Mouse (Mus musculus): Measurements from ENCODE around the gene Rnf121. TPM values are rescaled to one million over a fixed set of nuclear protein-coding genes. Genes with fewer than 3 reads are reported as not detected.

Gene Rnf121
- 29.3 and 31.0 TPM in 2 replicates for polyA plus RNA-seq (2016; fragmentation: Nextera tagmentation; extraction: Ambion mirVana)

DNA sequence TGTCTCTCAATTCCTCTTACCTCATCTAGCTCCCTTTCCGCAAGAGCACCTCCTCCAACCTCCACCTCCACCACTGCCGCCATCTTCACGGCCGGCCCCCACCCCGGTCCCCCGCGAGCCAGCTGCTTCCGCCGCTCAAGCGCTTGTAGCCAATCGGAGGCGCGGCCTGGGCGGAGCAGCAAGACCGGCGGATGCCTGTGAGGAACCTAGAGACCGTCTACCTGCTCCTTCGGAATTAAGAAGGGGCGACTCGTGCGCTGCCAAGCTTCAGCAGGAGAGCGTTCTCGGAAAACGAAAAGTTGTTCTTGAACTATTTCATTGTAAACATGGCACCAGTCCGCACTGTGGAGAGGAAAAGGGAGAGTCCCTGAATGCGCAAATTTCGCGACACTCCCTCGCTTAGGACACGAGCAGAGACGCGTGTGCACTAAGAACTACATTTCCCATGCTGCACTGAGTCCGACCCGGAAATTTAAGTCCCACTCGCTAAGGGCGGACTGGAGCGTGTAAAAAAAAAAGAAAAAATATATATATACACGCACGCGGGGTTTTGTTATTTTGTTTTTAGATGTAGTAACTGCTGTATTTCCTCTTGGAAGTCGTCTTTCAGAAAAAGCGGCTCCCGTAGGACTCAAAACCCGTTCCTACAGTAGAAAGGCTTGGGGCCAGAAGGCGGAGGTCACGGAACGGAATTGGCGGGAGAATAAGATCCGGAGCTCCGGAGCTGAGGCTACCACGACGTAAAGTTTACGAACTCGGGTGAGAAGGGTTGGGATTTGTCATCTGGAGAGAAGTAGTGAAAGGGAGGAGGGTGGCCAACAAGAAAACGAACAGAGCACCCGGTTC, at the start of gene Rnf121, which contains the start of the genes Xndc1 and Xntrpc:
Rnf121 (minus strand) TSS at position 424 of the 846 bp plus-strand sequence.
Xndc1 (plus strand) TSS at position 466 of the 846 bp plus-strand sequence.
Xntrpc (plus strand) TSS at position 668 of the 846 bp plus-strand sequence.
- under 1% methylated on average over 56 of the region's 56 CpGs for WGBS
- peak within 1 kb of the TSS; percentile 83 for H3K4me3 ChIP-seq

GRCm38 (mm10) chr7:102113151-102113729, 48.0 kb upstream of the Rnf121 start:
- Histone ChIP-seq H3K27ac (no peak overlapping the region), H3K9me3 (replicated peaks) (no peaks in the 10 kb centered on the region), H3K4me3 (no peak overlapping the region), H3K4me1 (no peaks in the 10 kb centered on the region), H3K36me3 (peaks cover 3% of the 10 kb centered on the region), H3K27me3 (ENCODE audit: low read depth, poor library complexity, severe bottlenecking) (0 out of 2 replicates have a peak, but pooled peaks cover 3% of the 10 kb centered on the region)
- no peak for DNase-seq (ENCODE audit: low spot score)
- WGBS: 80% methylated on average over 45 of the region's 45 CpGs

More for the DNA sequence above, at the start of gene Rnf121, which contains the start of the genes Xndc1 and Xntrpc:
- Histone ChIP-seq H3K9me3 (replicated peaks) (no peaks in the 10 kb centered on the region), H3K27me3 (ENCODE audit: low read depth, poor library complexity, severe bottlenecking) (no peaks in the 10 kb centered on the region), H3K27ac (peak within 1 kb of the TSS; percentile 90), H3K4me1 (peaks cover 16% of the 10 kb centered on the region), H3K36me3 (peaks cover 40% of the 10 kb centered on the region)
- DNase-seq (ENCODE audit: low spot score): peak; percentile 96

- 93% methylated on average over 4 of the region's 4 CpGs for WGBS
- peaks cover 12% of the 10 kb centered on the region for H3K4me1 ChIP-seq
- H3K27me3 ChIP-seq (ENCODE audit: low read depth, poor library complexity, severe bottlenecking): 0 out of 2 replicates have a peak, but pooled peaks cover 21% of the 10 kb centered on the region
- DNase-seq (ENCODE audit: low spot score): no peak
- no peak overlapping the region for H3K4me3 ChIP-seq
- no peaks in the 10 kb centered on the region for H3K9me3 ChIP-seq (replicated peaks)
- H3K27ac ChIP-seq: no peak overlapping the region
- H3K36me3 ChIP-seq: no peaks in the 10 kb centered on the region
Observed at GRCm38 (mm10) chr7:102109746-102110145, 44.5 kb upstream of the Rnf121 start.

DNA sequence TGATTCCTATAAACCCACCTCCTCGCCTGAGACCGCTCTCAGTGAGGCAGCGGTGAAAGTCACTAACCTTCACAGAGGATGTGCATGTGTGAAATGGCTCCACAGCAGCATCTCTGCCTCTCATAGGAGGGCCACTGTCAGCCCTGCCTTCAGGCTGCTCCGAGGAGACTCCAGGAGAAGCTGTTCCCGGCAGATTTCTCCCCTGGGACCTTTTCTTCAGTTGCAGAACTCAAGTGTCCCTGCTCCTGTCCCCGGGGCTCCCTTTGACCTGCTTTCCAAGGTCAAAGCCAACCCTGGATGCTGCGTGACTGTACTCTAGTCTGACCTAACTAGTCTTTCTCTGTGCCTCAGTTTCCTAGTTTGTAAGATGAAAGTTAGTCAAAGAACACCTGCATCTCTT, 43.9 kb upstream of the Rnf121 start, which contains the start of gene Art5:
Art5 (minus strand) TSS at position 319 of the 400 bp plus-strand sequence.
- DNase-seq (ENCODE audit: low spot score): no peak
- no peak within 1 kb of the TSS for H3K4me3 ChIP-seq
- peaks cover 12% of the 10 kb centered on the region for H3K4me1 ChIP-seq
- no peak within 1 kb of the TSS for H3K27ac ChIP-seq
- 82% methylated on average over 7 of the region's 7 CpGs for WGBS
- H3K36me3 ChIP-seq: no peaks in the 10 kb centered on the region
- H3K9me3 ChIP-seq (replicated peaks): no peaks in the 10 kb centered on the region
- H3K27me3 ChIP-seq (ENCODE audit: low read depth, poor library complexity, severe bottlenecking): 0 out of 2 replicates have a peak, but pooled peaks cover 21% of the 10 kb centered on the region

DNA sequence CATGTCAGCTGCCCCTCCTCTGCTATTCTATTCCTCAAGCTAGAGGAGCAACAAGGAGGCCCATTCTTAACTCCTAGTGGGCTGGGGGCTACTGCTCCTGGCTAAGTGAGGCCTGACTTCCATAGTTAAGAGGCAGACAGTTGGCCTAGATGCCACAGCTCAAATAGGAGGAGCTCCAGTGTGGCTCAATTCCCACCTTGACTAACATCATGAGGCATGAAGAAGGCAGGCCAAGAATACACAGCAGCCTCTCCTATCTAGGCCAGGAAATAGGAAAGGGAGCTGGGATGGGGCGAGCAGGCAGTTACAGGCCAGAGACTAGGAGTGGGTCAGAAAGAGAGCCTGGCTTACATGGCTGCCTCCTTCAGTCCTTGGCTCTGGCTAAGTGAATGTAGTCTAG, 42.9 kb upstream of the Rnf121 start:
- no peaks in the 10 kb centered on the region for H3K9me3 ChIP-seq (replicated peaks)
- no peak overlapping the region for H3K4me3 ChIP-seq
- H3K27ac ChIP-seq: no peak overlapping the region
- H3K4me1 ChIP-seq: peaks cover 12% of the 10 kb centered on the region
- no peak for DNase-seq (ENCODE audit: low spot score)
- H3K27me3 ChIP-seq (ENCODE audit: low read depth, poor library complexity, severe bottlenecking): 0 out of 2 replicates have a peak, but pooled peaks cover 21% of the 10 kb centered on the region
- WGBS: 87% methylated on average over 1 of the region's 1 CpGs
- no peaks in the 10 kb centered on the region for H3K36me3 ChIP-seq

DNA sequence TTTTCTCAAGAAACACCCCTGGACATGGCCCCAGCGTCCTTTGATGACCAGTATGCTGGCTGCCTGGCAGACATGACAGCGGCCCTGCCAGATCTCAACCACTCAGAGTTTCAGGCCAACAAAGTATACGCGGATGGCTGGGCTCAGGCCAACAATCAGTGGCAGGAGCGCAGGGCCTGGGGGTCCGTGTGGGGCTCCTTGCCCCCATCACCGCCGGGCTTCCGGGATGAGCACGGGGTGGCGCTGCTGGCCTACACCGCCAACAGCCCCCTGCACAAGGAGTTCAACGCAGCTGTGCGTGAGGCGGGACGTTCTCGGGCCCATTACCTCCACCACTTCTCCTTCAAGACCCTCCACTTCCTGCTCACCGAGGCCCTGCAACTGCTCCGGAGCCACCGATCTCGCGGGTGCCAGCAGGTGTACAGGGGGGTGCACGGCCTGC, 41.5 kb upstream of the Rnf121 start:
- Histone ChIP-seq H3K27ac (peak overlapping the region; percentile 78), H3K4me3 (peak overlapping the region; percentile 49), H3K36me3 (no peaks in the 10 kb centered on the region), H3K9me3 (replicated peaks) (no peaks in the 10 kb centered on the region), H3K27me3 (ENCODE audit: low read depth, poor library complexity, severe bottlenecking) (0 out of 2 replicates have a peak, but pooled peaks cover 21% of the 10 kb centered on the region), H3K4me1 (peaks cover 26% of the 10 kb centered on the region)
- 14% methylated on average over 23 of the region's 23 CpGs for WGBS
- peak; percentile 58 for DNase-seq (ENCODE audit: low spot score)

GRCm38 (mm10) chr7:102104126-102104525, 38.9 kb upstream of the Rnf121 start:
- 0 out of 2 replicates have a peak, but pooled peaks cover 21% of the 10 kb centered on the region for H3K27me3 ChIP-seq (ENCODE audit: low read depth, poor library complexity, severe bottlenecking)
- H3K27ac ChIP-seq: no peak overlapping the region
- no peaks in the 10 kb centered on the region for H3K36me3 ChIP-seq
- H3K4me1 ChIP-seq: peaks cover 49% of the 10 kb centered on the region
- H3K9me3 ChIP-seq (replicated peaks): no peaks in the 10 kb centered on the region
- no peak overlapping the region for H3K4me3 ChIP-seq
- DNase-seq (ENCODE audit: low spot score): no peak
- WGBS: 85% methylated on average over 5 of the region's 5 CpGs

DNA sequence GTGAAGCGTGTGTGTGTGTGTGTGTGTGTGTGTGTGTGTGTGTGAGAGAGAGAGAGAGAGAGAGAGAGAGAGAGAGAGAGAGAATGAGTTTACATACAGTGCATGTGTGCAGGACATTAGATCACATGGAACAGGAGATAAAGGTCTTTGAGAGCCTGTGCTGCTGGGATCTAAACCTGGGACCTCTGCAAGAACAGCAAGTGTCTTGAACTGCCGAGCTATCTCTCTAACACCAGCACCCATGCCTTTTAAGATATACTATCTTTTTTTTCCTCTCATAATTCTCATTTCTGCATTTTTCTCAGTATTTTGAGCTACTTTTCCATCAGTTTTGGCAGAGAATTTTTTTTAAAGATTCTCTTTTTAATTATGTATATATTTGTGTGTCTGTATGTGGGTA, 38.3 kb upstream of the Rnf121 start:
- 0 out of 2 replicates have a peak, but pooled peaks cover 21% of the 10 kb centered on the region for H3K27me3 ChIP-seq (ENCODE audit: low read depth, poor library complexity, severe bottlenecking)
- H3K9me3 ChIP-seq (replicated peaks): no peaks in the 10 kb centered on the region
- no peak for DNase-seq (ENCODE audit: low spot score)
- WGBS: 90% methylated on average over 2 of the region's 2 CpGs
- peaks cover 55% of the 10 kb centered on the region for H3K4me1 ChIP-seq
- no peaks in the 10 kb centered on the region for H3K36me3 ChIP-seq
- no peak overlapping the region for H3K4me3 ChIP-seq
- no peak overlapping the region for H3K27ac ChIP-seq

DNA sequence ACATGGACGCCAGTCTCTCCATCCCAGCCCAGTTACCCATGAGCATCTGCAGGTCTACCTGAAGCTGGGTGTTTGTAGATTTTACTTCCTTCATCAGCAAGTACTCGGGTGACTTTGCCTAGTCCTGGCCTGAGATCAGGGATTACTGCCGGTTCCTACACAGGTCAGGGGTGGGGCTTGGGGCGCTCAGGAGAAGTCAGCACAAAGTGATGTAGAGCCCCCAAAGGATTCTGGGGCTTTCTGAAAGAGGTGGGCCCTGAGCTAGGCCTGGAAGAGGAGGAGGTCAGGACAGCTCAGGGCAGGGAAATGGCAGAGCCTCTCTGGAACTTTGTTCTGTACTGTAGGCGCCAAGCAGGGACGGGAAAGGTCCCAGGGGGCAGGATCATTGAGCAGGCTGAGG, 37.4 kb upstream of the Rnf121 start:
- no peaks in the 10 kb centered on the region for H3K36me3 ChIP-seq
- H3K4me1 ChIP-seq: peaks cover 55% of the 10 kb centered on the region
- H3K27me3 ChIP-seq (ENCODE audit: low read depth, poor library complexity, severe bottlenecking): 0 out of 2 replicates have a peak, but pooled peaks cover 16% of the 10 kb centered on the region
- H3K9me3 ChIP-seq (replicated peaks): no peaks in the 10 kb centered on the region
- 48% methylated on average over 6 of the region's 6 CpGs for WGBS
- peak overlapping the region; percentile 22; the same call in 1 of the 2 replicates for H3K27ac ChIP-seq
- H3K4me3 ChIP-seq: no peak overlapping the region
- DNase-seq (ENCODE audit: low spot score): no peak

GRCm38 (mm10) chr7:102102241-102102640, 37.0 kb upstream of the Rnf121 start:
- Histone ChIP-seq H3K4me1 (peaks cover 53% of the 10 kb centered on the region), H3K27ac (no peak overlapping the region), H3K4me3 (no peak overlapping the region), H3K36me3 (peaks cover under 1% of the 10 kb centered on the region; the same call in 1 of the 2 replicates), H3K9me3 (replicated peaks) (no peaks in the 10 kb centered on the region), H3K27me3 (ENCODE audit: low read depth, poor library complexity, severe bottlenecking) (0 out of 2 replicates have a peak, but pooled peaks cover 13% of the 10 kb centered on the region)
- DNase-seq (ENCODE audit: low spot score): no peak
- 31% methylated on average over 8 of the region's 8 CpGs for WGBS

GRCm38 (mm10) chr7:102101487-102101886, 36.2 kb upstream of the Rnf121 start, which contains the start of gene Art1:
Gene Art1, plus strand, starts transcription at chr7:102101743.
- H3K4me3 ChIP-seq: peak within 1 kb of the TSS; percentile 52
- peaks cover 45% of the 10 kb centered on the region for H3K4me1 ChIP-seq
- H3K36me3 ChIP-seq: peaks cover 5% of the 10 kb centered on the region; the same call in 1 of the 2 replicates
- 0 out of 2 replicates have a peak, but pooled peaks cover 6% of the 10 kb centered on the region for H3K27me3 ChIP-seq (ENCODE audit: low read depth, poor library complexity, severe bottlenecking)
- 40% methylated on average over 5 of the region's 5 CpGs for WGBS
- peak within 1 kb of the TSS; percentile 84 for H3K27ac ChIP-seq
- no peak for DNase-seq (ENCODE audit: low spot score)
- no peaks in the 10 kb centered on the region for H3K9me3 ChIP-seq (replicated peaks)

- Histone ChIP-seq H3K4me1 (peaks cover 43% of the 10 kb centered on the region), H3K27ac (peak overlapping the region; percentile 84), H3K27me3 (ENCODE audit: low read depth, poor library complexity, severe bottlenecking) (0 out of 2 replicates have a peak, but pooled peaks cover under 1% of the 10 kb centered on the region), H3K9me3 (replicated peaks) (no peaks in the 10 kb centered on the region), H3K36me3 (peaks cover 6% of the 10 kb centered on the region; the same call in 1 of the 2 replicates), H3K4me3 (0 out of 2 replicates have a peak overlapping the region, but pooled peaks have one; percentile 52)
- no peak for DNase-seq (ENCODE audit: low spot score)
- WGBS: 51% methylated on average over 5 of the region's 5 CpGs
Observed at GRCm38 (mm10) chr7:102100868-102101267, 35.6 kb upstream of the Rnf121 start.

Measured in limb, embryonic 10.5 days (tissue).